Mouse (Mus musculus) spleen, adult 2 months (tissue): ENCODE results near the gene Tbccd1.

ENCODE experiments used
- CTCF ChIP-seq: fragments of 200-500 bp; IDR thresholded peaks from 2 replicates; pipeline ENCODE4 v1.5.1; 2011; ENCODE audit warnings: mild to moderate bottlenecking, inconsistent platforms; ENCODE audit not compliant: insufficient read depth, insufficient read length, insufficient replicate concordance; ENCODE audit errors: extremely low read depth
- POLR2A ChIP-seq: fragments of 200-500 bp; IDR thresholded peaks from 2 replicates; pipeline ENCODE4 v1.6.1; 2011; ENCODE audit warnings: low read depth, low read length, inconsistent platforms

- TF ChIP-seq CTCF (no peak), POLR2A (no peak)
These were observed 24.4 kb downstream of the Tbccd1 start for GRCm38 (mm10) chr16:22832932-22833525.
